Mouse (Mus musculus) gastrocnemius, postnatal 4 days (tissue): ENCODE data around the gene Ttc34. TPM values are rescaled to one million over a fixed set of nuclear protein-coding genes. Genes with fewer than 3 reads are reported as not detected.

Source experiments
- DNase-seq, 2 experiments: peaks; one replicate each; pipeline ENCODE4 v3.0.0; 2021 to 2022; ENCODE audit warnings: low spot score in 2 of 2, mixed read lengths in 2 of 2
- total RNA-seq, 2 experiments: library from RNA; stranded (reverse); gene quantifications; 2 replicates each; pipeline ENCODE4 v1.2.3; 2021

Gene Ttc34
- total RNA-seq, 2 experiments from 2014 or later = 0.13 to 0.22 TPM

DNA sequence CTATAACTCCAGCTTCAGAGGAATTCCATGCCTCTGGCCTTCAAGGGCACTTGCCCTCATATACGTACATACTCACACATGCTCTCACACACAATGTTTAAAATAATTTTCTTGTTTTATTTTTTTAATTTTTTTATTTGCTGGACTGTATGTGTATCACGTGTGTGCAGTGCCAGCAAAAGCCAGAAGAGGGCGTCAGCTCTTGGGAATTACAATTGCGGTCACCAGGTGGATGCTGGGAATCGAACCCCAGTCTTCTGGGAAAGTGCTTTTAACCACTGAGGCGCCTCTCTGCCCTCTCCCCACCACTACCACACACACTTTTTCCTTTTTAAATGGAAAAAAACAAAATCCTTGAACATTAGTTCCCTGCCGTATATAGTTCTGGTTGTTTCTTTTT, 19.6 kb downstream of the Ttc34 start:
- no peak for DNase-seq

DNA sequence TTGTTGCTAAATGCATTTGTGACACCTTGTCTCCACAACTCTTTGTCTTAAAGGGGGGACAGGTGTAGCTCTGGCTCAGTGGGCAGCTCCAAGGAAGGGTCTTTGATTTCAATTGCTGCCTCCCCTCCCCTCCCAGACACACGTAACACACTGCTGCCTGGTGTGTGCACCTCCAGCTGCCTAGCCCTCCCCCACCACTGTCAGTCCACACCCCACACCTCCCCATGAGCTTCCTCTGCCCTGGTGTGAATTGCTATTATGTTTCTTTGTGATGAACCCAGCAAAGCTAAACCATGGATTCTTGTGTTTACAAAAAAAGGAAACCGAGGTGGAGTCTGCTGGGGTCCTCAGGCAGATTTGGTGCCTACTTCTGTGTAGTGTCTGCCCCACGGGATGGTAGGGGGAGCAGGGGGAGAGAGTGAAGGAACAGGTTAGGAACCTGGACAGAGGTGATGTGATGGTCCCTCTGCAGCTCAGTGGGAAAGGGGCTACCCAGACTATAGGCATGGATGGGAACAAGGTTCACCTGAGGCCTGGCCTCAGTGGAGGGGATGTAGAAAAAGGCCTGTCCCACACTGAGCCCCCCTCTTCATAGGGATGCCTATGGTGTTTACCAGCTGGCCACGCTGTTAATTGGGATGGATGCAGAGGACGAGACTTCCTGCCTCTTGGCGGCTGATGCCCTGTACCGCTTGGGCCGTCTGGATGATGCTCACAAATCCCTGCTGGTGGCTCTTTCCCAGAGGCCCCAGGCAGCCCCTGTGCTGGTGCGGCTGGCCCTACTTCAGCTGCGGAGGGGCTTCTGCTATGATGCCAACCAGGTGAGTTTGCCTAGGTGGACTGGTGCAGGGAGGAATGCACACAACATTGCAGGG, 20.3 kb downstream of the Ttc34 start:
- no peak for DNase-seq

DNA sequence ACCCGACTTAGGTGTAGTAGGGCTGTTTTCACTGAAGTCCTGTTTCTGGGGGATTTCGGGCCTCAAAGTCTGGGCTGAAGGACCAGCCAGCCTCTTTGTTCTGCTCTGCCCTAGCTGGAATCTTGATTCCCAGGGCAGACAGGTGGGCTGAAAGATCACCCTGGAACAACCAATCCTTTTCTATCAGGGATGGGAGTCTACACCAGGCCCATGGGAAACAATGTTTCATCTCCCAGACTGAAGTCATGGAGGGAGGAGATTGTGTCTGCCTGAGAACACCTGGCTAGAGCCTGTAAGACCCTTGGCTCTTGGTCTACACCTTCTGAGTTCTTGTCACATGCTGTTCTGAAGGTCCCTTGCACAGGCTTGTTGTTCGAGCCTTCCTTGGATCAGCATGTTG, 21.3 kb downstream of the Ttc34 start:
- DNase-seq = no peak

DNA sequence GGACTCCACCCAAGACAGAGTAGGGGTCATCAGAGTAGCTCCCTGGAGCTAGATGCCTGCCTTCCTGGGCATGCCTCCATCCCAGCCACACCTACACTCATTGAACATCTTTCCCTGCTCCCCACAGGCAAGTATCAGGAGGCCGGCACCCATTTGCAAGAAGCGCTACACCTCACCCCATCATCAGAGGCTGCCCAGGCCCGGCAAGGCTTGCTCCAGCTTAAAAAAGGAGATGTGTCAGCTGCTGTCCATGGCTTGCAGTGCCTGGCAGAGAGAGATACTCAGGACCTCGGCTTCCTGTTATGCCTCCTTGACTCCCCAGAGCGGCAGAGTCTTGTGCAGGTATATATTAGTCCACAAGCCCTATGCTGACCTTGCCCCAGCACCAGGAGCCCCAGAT, 24.7 kb downstream of the Ttc34 start:
- DNase-seq = no peak

DNA sequence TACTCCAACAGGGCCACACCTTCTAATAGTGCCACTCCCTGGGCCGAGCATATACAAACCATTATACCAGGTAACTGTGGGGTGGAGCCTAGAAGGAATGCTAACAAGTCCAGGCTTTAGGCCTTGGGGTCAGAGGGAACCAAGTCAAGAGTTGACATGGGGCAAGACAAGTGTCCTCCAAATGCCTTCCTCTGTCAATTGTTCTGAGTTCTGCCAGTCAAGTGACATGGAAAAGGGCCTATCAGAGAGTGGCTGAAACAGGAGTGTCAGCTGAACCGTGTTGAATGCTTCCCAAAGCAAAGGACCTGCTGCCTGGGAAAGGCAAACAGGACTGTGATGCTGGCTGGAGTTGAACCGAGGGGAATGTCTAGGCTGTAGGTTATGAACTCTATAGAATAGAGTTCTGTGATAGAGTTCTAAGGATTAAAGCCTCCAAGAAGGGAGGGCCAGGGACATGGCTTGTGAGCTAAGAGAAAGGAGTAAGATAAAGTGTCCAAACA, 26.2 kb downstream of the Ttc34 start:
- DNase-seq = no peak

DNA sequence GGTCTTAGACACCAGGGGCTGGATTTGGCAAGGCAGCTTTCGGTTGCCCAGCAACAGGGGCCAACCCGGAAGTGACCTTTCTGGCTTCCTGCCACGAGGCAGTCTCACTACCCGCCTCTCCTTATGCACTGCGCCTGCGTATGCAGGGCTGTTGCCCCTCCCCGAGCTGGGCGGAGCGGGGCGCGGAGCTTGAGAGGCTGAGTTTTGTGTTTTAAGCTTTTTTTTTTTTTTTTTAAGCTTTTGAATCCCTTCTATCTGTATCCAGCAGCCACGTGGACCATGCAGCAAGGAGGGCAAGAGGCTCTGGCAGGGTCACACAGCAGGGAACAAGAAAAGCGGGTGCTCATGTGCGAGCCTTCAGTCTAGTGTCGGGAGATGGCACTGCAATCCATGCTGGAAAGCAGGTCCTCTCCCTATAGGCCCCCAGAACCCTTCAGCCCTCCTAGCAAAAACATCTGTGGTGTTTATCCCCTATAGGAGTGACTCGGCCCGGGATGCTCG, 27.1 kb downstream of the Ttc34 start:
- DNase-seq = peak; percentile 81 to 91

DNA sequence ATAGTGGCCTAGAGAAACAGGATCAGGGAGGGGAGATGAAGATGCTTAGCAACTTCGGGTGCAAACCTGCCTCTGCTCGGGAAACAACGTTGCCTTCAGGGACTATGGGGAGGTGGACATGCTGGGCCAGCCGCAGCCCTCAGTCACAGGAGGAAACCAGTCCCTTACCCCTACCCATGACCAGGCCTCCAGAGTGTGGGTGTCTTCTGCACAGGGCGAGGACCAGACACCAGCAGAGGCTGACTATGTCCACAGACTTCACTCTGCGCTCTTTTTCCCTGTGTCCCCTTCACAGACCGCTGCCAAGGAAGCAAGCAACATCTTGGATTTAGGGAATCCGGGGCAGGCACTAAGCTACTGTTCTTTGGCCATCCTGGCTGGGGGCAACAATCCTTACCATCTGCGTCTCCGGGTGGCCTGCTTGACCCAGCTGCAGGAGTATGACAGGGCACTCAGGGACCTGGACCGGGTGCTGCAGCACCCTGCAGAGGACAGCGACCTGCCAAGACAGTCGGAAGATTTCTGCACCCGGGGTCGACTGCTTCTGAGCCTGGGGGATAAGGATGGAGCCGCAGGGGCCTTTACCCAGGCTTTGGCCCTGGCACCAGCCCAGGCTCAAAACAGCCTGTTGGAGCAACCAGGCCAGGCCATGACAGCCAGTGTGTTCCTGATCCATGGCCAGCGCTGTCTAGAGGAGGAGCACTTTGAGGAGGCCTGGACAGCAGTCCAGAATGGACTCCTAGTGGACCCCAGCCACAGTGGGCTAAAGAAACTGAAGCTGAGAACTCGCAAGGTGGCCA, 27.9 kb downstream of the Ttc34 start:
- peak in 1 of 2 experiments; percentile 14 for DNase-seq

DNA sequence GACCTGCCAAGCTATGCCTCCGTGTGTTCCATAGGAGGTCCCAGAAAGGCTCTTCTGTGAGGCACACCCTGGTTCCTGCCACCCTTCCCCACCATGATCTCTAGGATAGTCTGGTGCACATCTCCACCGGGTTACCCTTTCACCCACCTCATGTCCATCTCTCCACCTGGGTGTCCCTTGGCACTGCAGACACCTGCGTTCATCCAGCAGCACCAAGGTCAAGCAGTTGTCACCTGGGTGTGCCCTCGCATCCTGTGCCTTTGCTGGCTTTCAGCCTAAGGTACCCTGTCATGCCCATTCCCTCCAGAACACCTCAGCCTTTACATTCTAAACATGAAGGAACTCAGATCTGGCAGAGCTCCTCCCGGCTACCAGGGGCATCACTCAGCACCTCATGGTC, 29.1 kb downstream of the Ttc34 start:
- DNase-seq = peak in 1 of 2 experiments; percentile 11

DNA sequence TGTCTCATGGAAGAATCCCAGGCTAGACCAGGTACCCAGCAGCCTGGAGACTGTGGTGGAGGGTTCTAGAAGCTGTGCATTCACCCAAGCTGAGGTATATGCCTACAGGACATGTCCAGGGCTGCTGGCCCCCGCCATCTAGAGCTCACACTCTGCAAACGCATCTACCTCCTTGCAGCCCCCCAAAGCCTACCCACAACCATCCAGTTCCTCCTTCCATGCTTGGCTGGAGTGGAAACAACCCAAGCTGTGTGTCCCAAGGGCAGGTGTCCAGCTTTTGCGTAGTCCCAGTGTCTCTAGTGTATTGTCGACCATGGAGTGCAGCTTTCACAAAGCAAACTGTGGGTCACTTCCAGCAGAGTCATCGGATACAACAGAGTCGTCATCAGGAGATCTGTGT, 30.0 kb downstream of the Ttc34 start:
- DNase-seq = no peak

DNA sequence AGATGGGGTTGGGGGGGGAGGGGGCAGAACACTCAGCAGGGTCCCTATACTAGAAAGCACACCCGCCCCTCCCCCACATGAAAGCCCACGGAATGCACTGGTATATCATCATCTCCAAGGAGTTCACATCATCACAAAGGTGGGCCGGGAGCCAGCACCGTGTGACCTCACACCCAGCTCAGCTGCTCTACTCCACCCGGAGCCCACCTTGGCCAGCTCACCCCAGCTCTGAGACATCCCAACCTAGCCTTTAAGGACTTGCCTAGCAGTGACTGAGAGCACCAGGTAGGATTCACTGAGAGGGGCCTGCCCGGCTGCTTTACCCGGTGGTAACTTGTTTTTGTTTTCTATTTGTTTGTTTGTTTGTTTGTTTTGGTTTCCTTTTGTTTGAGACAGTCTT, 32.2 kb downstream of the Ttc34 start, which contains the start of gene Mmel1:
Gene Mmel1 (plus strand): TSS at position 146 of the 400 bp plus-strand sequence.
- DNase-seq = no peak

DNA sequence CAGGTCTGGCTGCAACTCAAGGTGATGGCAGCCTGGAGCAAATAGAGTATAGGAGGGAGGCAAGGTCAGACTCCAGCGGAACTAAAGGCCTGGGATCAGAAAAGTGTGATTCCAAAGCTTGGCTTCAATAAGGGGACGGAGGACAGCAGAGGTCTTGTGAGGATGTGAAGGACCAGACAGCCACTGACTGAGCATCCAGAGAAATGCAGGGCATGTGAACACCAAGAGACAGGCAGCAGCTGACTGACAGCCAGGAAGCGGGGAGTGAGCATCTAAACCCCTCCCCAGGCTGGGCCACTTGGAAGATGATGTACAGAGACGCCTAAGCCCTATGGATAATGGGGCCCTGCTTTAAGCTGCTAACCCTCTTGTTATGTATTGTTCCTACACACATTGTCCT, 33.5 kb downstream of the Ttc34 start:
- no peak for DNase-seq

DNA sequence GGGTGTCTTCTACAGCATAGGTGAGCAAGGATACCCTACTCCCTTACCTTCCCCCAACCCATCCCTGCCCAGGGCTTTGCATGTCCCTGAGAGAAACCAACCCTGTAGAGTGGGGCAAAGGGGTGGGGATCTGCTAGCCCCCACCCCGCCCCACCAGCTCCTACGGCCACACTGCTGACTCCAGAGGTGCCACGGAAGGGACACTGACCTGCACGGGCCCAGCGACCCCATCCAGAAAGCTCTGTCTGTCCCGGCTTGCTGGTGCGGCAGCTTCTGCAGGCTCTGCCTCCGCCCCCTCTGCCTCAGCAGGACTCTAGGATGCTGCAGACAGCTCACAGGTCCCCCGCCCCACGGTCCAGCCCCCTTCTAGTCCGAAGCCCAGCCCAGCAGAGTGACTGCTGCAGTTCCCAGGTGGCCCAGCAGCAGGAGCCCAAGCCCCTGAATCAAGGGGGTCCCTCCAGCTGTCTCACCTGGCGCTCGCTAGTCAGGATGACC, 34.5 kb downstream of the Ttc34 start:
- no peak for DNase-seq

DNA sequence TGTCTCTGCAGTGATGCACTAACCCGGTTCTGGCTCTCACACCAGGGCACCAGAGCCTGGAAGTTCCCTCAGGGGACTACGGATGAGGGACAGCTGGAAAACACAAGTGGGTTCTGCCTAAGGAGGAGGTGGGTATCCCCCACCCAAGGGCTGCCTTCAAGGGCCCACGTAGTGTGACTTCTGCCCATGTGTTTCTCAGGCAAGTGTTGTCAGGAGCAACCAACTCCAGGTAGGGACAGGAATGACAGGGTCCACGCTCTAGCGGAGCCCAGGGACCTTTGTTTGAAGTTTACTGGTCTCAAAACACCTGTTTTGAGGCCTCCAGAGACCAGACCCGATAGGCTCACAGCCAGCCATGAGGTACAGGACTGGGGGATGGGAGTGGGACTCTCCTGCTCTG, 35.9 kb downstream of the Ttc34 start:
- no peak for DNase-seq

DNA sequence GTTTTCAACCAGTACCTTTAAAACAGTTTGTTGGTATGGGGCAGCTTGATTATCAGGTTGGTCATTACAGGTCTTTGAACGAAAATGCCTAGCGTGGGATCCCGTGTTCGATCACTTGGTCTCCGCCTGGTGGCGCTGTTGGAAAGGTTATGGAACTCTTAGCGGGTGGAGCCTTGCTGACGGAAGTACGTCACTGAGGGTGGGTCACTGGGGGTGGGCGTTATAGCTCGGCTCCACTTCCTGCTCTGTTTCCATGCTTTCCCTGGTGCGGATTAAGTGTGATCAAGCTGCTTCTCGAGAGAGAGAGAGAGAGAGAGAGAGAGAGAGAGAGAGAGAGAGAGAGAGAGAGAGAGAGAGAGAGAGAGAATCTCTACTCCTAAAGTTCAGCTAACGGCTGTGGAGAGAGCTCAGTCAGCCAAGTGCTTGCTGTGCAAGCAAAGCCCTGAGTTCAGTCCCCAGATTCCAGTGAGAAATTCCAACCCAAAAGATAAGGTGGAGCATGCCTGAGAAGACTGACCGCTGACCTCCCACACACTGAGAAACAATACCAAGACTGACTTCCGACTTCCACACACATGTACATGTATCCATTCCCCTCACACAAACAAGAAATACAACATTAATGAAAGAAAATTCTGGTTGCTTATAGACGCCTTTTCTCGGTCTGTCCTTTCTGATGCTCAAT, 40.7 kb downstream of the Ttc34 start:
- peak; percentile 82 to 94 for DNase-seq

DNA sequence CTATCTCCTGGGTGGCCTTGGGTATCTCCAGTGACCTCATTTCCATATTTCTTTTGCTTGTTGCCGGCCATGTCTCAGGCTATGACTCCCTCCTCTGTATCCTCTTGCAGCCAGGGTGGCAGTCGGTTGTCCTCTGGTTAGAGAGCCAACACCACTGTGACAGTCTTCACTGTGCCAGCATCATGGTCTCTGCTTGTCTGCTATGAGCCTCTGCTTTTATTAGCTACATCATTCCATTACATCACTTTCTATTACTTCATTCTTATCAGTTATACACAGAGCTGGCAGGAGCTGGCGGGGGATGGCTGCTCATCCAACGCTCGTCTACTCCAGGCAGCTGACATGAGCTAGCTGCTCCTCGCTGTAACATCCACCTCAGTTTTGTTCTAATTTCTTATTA, 43.5 kb downstream of the Ttc34 start:
- DNase-seq = no peak

DNA sequence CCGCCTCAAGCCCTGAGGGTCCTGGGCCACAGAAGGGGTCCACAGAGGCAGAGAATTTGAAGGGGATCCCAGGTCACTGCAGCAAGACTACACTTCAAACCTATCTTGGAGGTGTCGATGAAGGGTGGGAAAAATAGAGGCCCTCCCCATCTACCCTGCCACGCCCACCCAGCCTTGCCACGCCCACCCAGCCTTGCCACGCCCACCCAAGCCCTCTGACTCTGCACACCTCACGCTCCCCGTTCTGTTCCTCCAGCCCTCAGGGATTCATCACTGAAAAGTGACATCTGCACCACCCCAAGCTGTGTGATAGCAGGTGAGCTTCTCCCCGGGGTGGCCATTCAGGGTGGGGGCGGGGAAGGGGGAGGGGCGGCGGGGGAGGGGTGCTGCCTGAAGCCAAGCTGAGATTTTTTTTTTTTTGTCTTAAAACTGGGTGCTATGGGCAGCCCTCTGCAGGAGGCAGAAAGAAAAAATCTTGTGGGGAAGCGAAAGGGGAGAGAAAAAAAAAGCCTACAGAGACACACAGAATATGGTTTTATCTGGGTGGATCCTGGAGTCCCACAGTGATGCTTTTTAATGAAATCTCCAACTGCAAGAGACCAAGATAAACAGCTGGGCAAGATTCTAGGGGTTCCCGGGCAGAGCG, 44.9 kb downstream of the Ttc34 start:
- no peak for DNase-seq

DNA sequence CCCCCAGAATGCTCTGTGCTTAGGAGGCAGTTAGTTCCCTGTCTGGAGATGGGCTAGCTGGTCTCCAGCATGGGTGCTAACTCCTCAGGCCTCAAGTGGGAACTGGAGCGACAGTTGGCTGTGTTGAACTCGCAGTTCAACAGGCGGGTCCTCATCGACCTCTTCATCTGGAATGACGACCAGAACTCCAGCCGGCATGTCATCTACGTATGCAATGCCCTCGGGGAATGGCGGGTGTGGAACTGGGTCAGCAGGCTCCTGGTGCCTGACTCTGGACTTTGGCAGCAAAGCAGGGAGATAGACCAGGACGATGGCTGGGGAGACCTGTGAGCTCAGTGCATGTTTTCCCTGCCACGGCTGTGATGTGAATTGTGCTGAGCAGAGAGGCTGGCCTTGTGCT, 48.2 kb downstream of the Ttc34 start:
- DNase-seq = no peak

DNA sequence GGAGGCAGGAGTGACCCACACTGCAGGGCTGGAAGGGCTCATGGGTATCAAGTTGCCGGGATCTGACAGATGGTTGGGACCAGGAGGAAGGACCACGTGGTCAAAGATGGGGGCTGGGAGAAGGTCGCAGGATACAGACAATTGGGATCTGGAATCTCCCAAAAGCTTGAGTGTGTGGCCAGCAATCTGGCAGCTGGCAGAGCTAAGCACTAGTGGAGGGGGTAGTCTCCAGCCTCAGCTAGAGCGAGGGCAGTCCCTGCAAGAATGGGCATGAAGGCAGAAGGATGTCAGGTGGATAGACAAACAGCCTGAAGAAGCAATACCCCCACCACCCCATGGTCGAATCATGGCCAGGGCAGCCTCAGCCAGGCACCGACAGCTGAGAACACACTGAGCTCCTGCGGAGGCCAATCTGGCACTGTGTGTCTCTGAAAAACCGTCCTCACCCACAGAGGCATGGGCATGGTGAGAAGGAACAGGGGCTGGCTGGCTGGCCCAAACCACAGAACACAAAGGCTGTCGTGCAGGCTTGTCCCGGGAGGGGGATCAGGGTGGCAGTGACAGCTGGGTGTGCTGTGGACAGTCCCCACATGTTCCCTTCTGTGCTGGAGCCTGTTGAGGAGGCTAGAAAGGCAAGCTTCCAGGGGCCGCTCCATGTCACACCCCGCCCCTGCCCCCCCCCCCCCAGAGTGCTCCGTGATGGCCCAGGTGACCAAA, 49.8 kb downstream of the Ttc34 start:
- DNase-seq = no peak

DNA sequence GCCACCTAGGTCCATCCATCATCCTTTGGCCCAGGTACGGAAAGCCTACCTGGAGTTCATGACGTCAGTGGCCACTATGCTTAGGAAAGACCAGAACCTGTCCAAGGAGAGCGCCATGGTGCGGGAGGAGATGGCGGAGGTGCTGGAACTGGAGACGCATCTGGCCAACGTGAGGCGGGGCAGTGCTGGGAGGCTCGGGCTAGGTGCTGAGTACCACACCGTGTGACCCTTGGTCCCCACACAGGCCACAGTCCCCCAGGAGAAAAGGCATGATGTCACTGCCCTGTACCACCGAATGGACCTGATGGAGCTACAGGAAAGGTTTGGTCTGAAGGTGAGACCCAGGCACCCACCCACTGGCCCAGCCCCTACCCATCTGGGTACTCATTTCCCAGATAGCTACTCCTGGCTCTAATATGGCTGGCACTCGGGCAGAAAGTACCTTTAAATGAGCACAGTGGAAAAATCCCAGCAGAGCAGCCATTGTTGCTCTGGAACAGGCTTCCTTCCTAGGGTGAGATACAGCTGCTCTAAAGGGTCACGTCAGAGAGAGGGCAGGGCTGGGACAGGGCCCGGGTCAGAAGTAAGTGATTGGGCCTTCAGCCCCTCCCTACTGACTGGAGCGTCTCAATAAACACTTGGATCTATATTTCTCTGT, 50.5 kb downstream of the Ttc34 start:
- no peak for DNase-seq
